Mouse (Mus musculus): Measurements from ENCODE around the gene Duoxa2.
"Not testable (repeated sequence)": the region's sequence is repeated elsewhere in the genome, so short reads cannot be mapped to it uniquely, and the experiment has no call there.

DNA sequence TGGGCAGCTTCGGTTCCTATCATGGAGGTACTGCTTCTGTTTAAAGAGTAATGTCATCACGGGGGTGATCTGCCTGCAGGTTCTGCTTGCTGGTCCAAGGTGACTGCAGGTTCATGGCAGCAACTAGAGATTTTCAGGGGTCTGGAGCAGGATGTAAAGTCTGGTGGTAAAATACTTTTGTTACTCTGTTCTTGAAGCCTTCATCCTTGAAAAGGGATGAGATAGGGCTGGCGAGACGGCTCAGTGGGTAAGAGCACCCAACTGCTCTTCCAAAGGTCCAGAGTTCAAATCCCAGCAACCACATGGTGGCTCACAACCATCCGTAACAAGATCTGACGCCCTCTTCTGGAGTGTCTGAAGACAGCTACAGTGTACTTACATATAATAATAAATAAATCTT lies 31.6 kb downstream of the Duoxa2 start:
- not testable (repeated sequence) for TF ChIP-seq MAFK (IDR thresholded peaks at IDR 0.05; ENCODE audit: insufficient read depth, low read depth, low read length); CHD2 (IDR thresholded peaks at IDR 0.05; ENCODE audit: low read depth, low read length); HCFC1 (IDR thresholded peaks at IDR 0.05; ENCODE audit: borderline replicate concordance, insufficient read depth, low read length); ZNF384 (IDR thresholded peaks at IDR 0.05; ENCODE audit: low read depth, low read length); ZC3H11A (IDR thresholded peaks at IDR 0.05; ENCODE audit: borderline replicate concordance, low read depth, low read length)
